Comparison of ENCODE assay signal across 11 mouse cellular contexts in the genomic region with DNA sequence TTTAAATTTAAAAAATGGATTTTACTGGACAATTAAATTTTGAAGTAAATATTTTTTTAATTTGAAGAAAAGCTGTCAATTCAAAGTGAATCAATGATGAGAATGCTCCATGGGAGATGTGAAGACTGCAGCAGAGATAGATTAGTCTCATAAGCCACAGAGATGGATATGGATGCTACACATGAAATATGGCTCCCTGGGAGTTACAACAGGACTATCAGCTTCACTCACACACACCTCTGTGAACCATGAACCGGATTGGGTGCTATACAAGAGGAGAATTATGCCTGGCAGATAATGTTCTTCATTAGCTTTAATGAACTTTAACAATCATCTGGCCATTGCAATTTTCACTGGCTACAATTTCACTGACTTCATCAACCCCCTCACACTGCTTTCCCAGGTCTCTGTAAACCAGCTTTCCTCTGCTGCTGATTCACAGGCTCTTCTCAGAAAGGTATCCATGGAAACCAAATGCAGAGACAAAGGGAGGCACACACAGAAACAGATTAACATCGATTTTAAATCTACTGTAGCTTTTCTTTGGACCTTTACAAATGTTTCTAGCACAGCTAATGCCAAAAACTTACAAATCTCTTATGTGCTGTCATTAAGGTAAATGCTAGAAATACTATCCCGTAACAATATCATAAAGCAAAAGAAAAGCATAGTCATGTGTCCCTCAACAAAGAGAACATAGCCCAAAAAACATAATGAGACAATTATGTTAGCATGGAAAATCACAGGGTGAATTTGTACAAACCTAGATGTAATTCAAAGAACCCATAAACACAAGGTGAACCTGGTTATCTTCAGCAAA. TPM values are rescaled to one million over a fixed set of nuclear protein-coding genes. Genes with fewer than 3 reads are reported as not detected.
A peak's percentile ranks its signal among the peaks of the same experiment; 100 is the strongest.
DNase-seq lines count a peak whose midpoint lies in the region; ATAC-seq and TF ChIP-seq lines count a peak whose summit lies in the region.
"Had no signal": no experiment of that assay in that cellular context is flagged by ENCODE, and none has a peak within 500 bp of the region (broad histone marks: within the 10 kb centered on the region; RNA-seq: fewer than 3 reads in every experiment).

No protein-coding gene starts in this region.

- H3K4me3 ChIP-seq in forebrain, embryonic 13.5 days, result no peak overlapping the region
- H3K4me3 ChIP-seq in neural tube, embryonic 15.5 days (replicated peaks), result no peak overlapping the region
- no peak overlapping the region for H3K4me3 ChIP-seq in gastrocnemius, adult 2 months
- H3K4me3 ChIP-seq: kidney, embryonic 15.5 days had no signal

- no peak overlapping the region for H3K9ac ChIP-seq in forebrain, embryonic 13.5 days
- H3K9ac ChIP-seq in neural tube, embryonic 15.5 days (replicated peaks), result no peak overlapping the region
- H3K9ac ChIP-seq: kidney, embryonic 15.5 days; liver, embryonic 14.5 days had no signal

- no peaks in the 10 kb centered on the region for H3K27me3 ChIP-seq in forebrain, embryonic 13.5 days
- no peaks in the 10 kb centered on the region for H3K27me3 ChIP-seq in neural tube, embryonic 15.5 days (replicated peaks)
- H3K27me3 ChIP-seq: kidney, embryonic 15.5 days had no signal

- no peaks in the 10 kb centered on the region for H3K9me3 ChIP-seq in forebrain, embryonic 13.5 days (replicated peaks)
- H3K9me3 ChIP-seq in neural tube, embryonic 15.5 days (replicated peaks), result no peaks in the 10 kb centered on the region
- H3K9me3 ChIP-seq: kidney, embryonic 15.5 days had no signal

- DNase-seq in frontal cortex, postnatal 14 days (ENCODE audit: low spot score in 2 of 2), result no peak
- peak; percentile 53 for DNase-seq in layer of hippocampus, adult 9-11 months
- no peak for DNase-seq in gastrocnemius, adult 2 months
- no peak for DNase-seq in heart, postnatal 4 days
- no peak for DNase-seq in adrenal gland, postnatal 36 days

- TF ChIP-seq CTCF in gastrocnemius, adult 2 months (IDR thresholded peaks at IDR 0.05), result no peak

- peak overlapping the region; percentile 65 for H3K27ac ChIP-seq in forebrain, embryonic 13.5 days
- peak overlapping the region; percentile 84 for H3K27ac ChIP-seq in neural tube, embryonic 15.5 days (replicated peaks)
- no peak overlapping the region for H3K27ac ChIP-seq in gastrocnemius, adult 2 months
- H3K27ac ChIP-seq: kidney, embryonic 15.5 days; liver, embryonic 14.5 days had no signal

- ATAC-seq in frontal cortex, adult (ENCODE audit: low TSS enrichment), result peak; percentile 99
- peak; percentile 95 for ATAC-seq in forebrain, embryonic 13.5 days
- peak; percentile 95 for ATAC-seq in neural tube, embryonic 15.5 days (ENCODE audit: low FRiP score)

- no peaks in the 10 kb centered on the region for H3K36me3 ChIP-seq in forebrain, embryonic 13.5 days (ENCODE audit: poor library complexity, severe bottlenecking)
- no peaks in the 10 kb centered on the region for H3K36me3 ChIP-seq in neural tube, embryonic 15.5 days
- H3K36me3 ChIP-seq: kidney, embryonic 15.5 days had no signal

- H3K4me1 ChIP-seq in forebrain, embryonic 13.5 days, result peaks cover 9% of the 10 kb centered on the region; the same call in 1 of the 2 replicates
- peaks cover 8% of the 10 kb centered on the region for H3K4me1 ChIP-seq in neural tube, embryonic 15.5 days
- H3K4me1 ChIP-seq: kidney, embryonic 15.5 days had no signal

- intact Hi-C loops in gastrocnemius, adult 2 months (cut with DNase I), result no loop called here

- 15% methylated on average over 3 of the region's 3 CpGs for WGBS in forebrain, embryonic 13.5 days
- WGBS in neural tube, embryonic 15.5 days, result 19% methylated on average over 3 of the region's 3 CpGs

- no peak overlapping the region for H3K4me2 ChIP-seq in forebrain, embryonic 13.5 days
- peak overlapping the region; percentile 9; the same call in 1 of the 2 replicates for H3K4me2 ChIP-seq in neural tube, embryonic 15.5 days
- H3K4me2 ChIP-seq: heart, embryonic 11.5 days; kidney, embryonic 15.5 days had no signal

RNA-seq across cellular contexts. Expression of gene Olfr958, which starts 3.9 kb away (rescaled TPM):
- not detected in 2 replicates for polyA plus RNA-seq in forebrain, embryonic 13.5 days (2015; fragmentation: Nextera tagmentation; extraction: Ambion mirVana)
- polyA plus RNA-seq in neural tube, embryonic 15.5 days (2015; fragmentation: Nextera tagmentation; extraction: Ambion mirVana), result not detected in 2 replicates
- total RNA-seq in gastrocnemius, adult 2 months (2021), result not detected
- not detected for total RNA-seq in heart, postnatal 4 days (2021)
- total RNA-seq in adrenal gland, postnatal 36 days (2021), result not detected
- polyA plus RNA-seq: heart, embryonic 11.5 days; kidney, embryonic 15.5 days; liver, embryonic 14.5 days had no signal

RNA-seq across cellular contexts. Expression of gene Olfr959, which starts 17.6 kb away (rescaled TPM):
- not detected in 2 replicates for polyA plus RNA-seq in forebrain, embryonic 13.5 days (2015; fragmentation: Nextera tagmentation; extraction: Ambion mirVana)
- polyA plus RNA-seq in neural tube, embryonic 15.5 days (2015; fragmentation: Nextera tagmentation; extraction: Ambion mirVana), result 0.05 TPM in 1 of 2 replicates, not detected in the other
- not detected for total RNA-seq in gastrocnemius, adult 2 months (2021)
- not detected for total RNA-seq in heart, postnatal 4 days (2021)
- total RNA-seq in adrenal gland, postnatal 36 days (2021), result not detected
- polyA plus RNA-seq: heart, embryonic 11.5 days; kidney, embryonic 15.5 days; liver, embryonic 14.5 days had no signal

RNA-seq across cellular contexts. Expression of gene Olfr957, which starts 42.1 kb away (rescaled TPM):
- polyA plus RNA-seq in forebrain, embryonic 13.5 days (2015; fragmentation: Nextera tagmentation; extraction: Ambion mirVana), result not detected in 2 replicates
- not detected in 2 replicates for polyA plus RNA-seq in neural tube, embryonic 15.5 days (2015; fragmentation: Nextera tagmentation; extraction: Ambion mirVana)
- not detected for total RNA-seq in gastrocnemius, adult 2 months (2021)
- not detected for total RNA-seq in heart, postnatal 4 days (2021)
- not detected for total RNA-seq in adrenal gland, postnatal 36 days (2021)
- polyA plus RNA-seq: heart, embryonic 11.5 days; kidney, embryonic 15.5 days; liver, embryonic 14.5 days had no signal

RNA-seq across cellular contexts. Expression of gene AW551984, which starts 46.5 kb away (rescaled TPM):
- 19.8 and 32.4 TPM in 2 replicates for polyA plus RNA-seq in forebrain, embryonic 13.5 days (2015; fragmentation: Nextera tagmentation; extraction: Ambion mirVana)
- polyA plus RNA-seq in neural tube, embryonic 15.5 days (2015; fragmentation: Nextera tagmentation; extraction: Ambion mirVana), result 169 and 187 TPM in 2 replicates
- under 1 TPM; 0.26 to 0.67 TPM for total RNA-seq in gastrocnemius, adult 2 months (2021)
- total RNA-seq in heart, postnatal 4 days (2021), result 1 to 10 TPM; 7.8 to 8.0 TPM
- total RNA-seq in adrenal gland, postnatal 36 days (2021), result 1 to 10 TPM; 6.6 to 7.9 TPM

RNA-seq across cellular contexts. Expression of gene Olfr148, which starts 52.7 kb away (rescaled TPM):
- polyA plus RNA-seq in forebrain, embryonic 13.5 days (2015; fragmentation: Nextera tagmentation; extraction: Ambion mirVana), result not detected in 2 replicates
- polyA plus RNA-seq in neural tube, embryonic 15.5 days (2015; fragmentation: Nextera tagmentation; extraction: Ambion mirVana), result not detected in 2 replicates
- total RNA-seq in gastrocnemius, adult 2 months (2021), result not detected
- total RNA-seq in heart, postnatal 4 days (2021), result not detected
- not detected for total RNA-seq in adrenal gland, postnatal 36 days (2021)
- polyA plus RNA-seq: heart, embryonic 11.5 days; kidney, embryonic 15.5 days; liver, embryonic 14.5 days had no signal
